25 mouse cellular contexts compared by ENCODE assay signal in the genomic region with DNA sequence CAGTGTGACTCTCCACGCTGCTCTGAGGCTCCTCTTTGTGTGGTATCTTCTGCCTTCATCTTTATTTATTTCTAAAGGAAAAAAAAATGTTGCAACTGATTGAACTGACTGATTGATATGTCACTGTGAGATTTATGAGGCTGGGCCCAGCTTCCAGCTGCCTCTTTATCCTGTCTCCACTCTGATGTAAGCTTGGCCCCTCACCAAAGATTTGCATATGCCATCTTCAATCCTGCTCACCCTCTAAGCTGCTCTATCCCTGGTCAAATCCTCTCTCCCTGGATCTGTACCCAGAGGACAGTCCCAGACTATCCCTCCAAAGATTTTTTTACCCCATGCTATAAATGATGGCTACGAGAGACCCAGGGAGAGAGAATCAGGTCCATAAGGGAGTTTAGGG.
DNase-seq lines count a peak whose midpoint lies in the region; ATAC-seq and TF ChIP-seq lines count a peak whose summit lies in the region.
"Had no signal": no experiment of that assay in that cellular context is flagged by ENCODE, and none has a peak within 500 bp of the region (broad histone marks: within the 10 kb centered on the region; RNA-seq: fewer than 3 reads in every experiment).

No protein-coding gene starts in this region.

- ATAC-seq in hindbrain, embryonic 11.5 days (ENCODE audit: low FRiP score) = no peak
- no peak for ATAC-seq in midbrain, postnatal 0 days (ENCODE audit: low FRiP score)
- ATAC-seq: CD4-positive, CD25-positive, alpha-beta regulatory T cell, adult 4 months; forebrain, embryonic 13.5 days; forebrain, embryonic 16.5 days; hindbrain, embryonic 16.5 days had no signal

- no peak overlapping the region for H3K4me2 ChIP-seq in hindbrain, embryonic 11.5 days (replicated peaks; ENCODE audit: low read depth, low read length)
- H3K4me2 ChIP-seq in midbrain, postnatal 0 days (ENCODE audit: low read depth, low read length, poor library complexity, severe bottlenecking) = no peak overlapping the region
- H3K4me2 ChIP-seq: forebrain, embryonic 13.5 days; heart, embryonic 12.5 days; heart, embryonic 15.5 days; hindbrain, embryonic 12.5 days had no signal

- no peaks in the 10 kb centered on the region for H3K36me3 ChIP-seq in hindbrain, embryonic 11.5 days (ENCODE audit: control insufficient read depth, insufficient read depth, low read length)
- H3K36me3 ChIP-seq in hindbrain, embryonic 10.5 days = no peaks in the 10 kb centered on the region
- H3K36me3 ChIP-seq in midbrain, postnatal 0 days (ENCODE audit: insufficient read depth, low read length) = no peaks in the 10 kb centered on the region
- no peaks in the 10 kb centered on the region for H3K36me3 ChIP-seq in midbrain, embryonic 10.5 days
- H3K36me3 ChIP-seq: forebrain, embryonic 10.5 days; heart, embryonic 12.5 days; heart, embryonic 15.5 days; hindbrain, embryonic 12.5 days had no signal

- no peaks in the 10 kb centered on the region for H3K27me3 ChIP-seq in hindbrain, embryonic 11.5 days (ENCODE audit: control insufficient read depth, insufficient read depth, low read length)
- no peaks in the 10 kb centered on the region for H3K27me3 ChIP-seq in hindbrain, embryonic 10.5 days (ENCODE audit: insufficient read depth, poor library complexity, severe bottlenecking)
- no peaks in the 10 kb centered on the region for H3K27me3 ChIP-seq in midbrain, postnatal 0 days (ENCODE audit: insufficient read depth, low read length)
- no peaks in the 10 kb centered on the region for H3K27me3 ChIP-seq in midbrain, embryonic 10.5 days (ENCODE audit: low read depth, poor library complexity, severe bottlenecking)
- H3K27me3 ChIP-seq: forebrain, embryonic 13.5 days; heart, embryonic 15.5 days; hindbrain, embryonic 12.5 days had no signal

- no peak overlapping the region for H3K27ac ChIP-seq in hindbrain, embryonic 11.5 days (ENCODE audit: low read depth, low read length)
- no peak overlapping the region for H3K27ac ChIP-seq in hindbrain, embryonic 10.5 days
- H3K27ac ChIP-seq in midbrain, postnatal 0 days (ENCODE audit: low read depth, low read length) = no peak overlapping the region
- H3K27ac ChIP-seq in midbrain, embryonic 10.5 days (replicated peaks) = no peak overlapping the region
- H3K27ac ChIP-seq: forebrain, embryonic 10.5 days; forebrain, embryonic 13.5 days; heart, embryonic 15.5 days; hindbrain, embryonic 12.5 days had no signal

- 71% methylated on average over 2 of the region's 2 CpGs for WGBS in hindbrain, embryonic 11.5 days
- WGBS in hindbrain, embryonic 10.5 days = 83% methylated on average over 2 of the region's 2 CpGs
- 66% methylated on average over 2 of the region's 2 CpGs for WGBS in lung, adult 2 months
- WGBS in midbrain, postnatal 0 days = 42% methylated on average over 2 of the region's 2 CpGs
- 75% methylated on average over 2 of the region's 2 CpGs for WGBS in midbrain, embryonic 10.5 days

- H3K9me3 ChIP-seq in hindbrain, embryonic 11.5 days (ENCODE audit: control insufficient read depth, low read length) = no peaks in the 10 kb centered on the region
- no peaks in the 10 kb centered on the region for H3K9me3 ChIP-seq in hindbrain, embryonic 10.5 days
- no peaks in the 10 kb centered on the region for H3K9me3 ChIP-seq in midbrain, postnatal 0 days (ENCODE audit: low read length)
- H3K9me3 ChIP-seq in midbrain, embryonic 10.5 days (replicated peaks) = no peaks in the 10 kb centered on the region
- H3K9me3 ChIP-seq: forebrain, embryonic 10.5 days; forebrain, embryonic 13.5 days; heart, embryonic 12.5 days; heart, embryonic 15.5 days; hindbrain, embryonic 12.5 days had no signal

- DNase-seq in hindbrain, embryonic 11.5 days (ENCODE audit: low spot score) = peak; percentile 4
- DNase-seq in hindbrain, embryonic 10.5 days (ENCODE audit: low spot score) = no peak
- peak; percentile 3 for DNase-seq in lung, postnatal 14 days
- no peak for DNase-seq in lung, adult 2 months
- DNase-seq in midbrain, postnatal 0 days (ENCODE audit: low spot score) = peak; percentile 48
- DNase-seq in midbrain, embryonic 10.5 days (ENCODE audit: low spot score) = no peak
- DNase-seq in retina, postnatal 7 days (ENCODE audit: low read depth, low spot score) = peak; percentile 49
- no peak for DNase-seq in ovary, postnatal 14 days (ENCODE audit: low spot score)
- DNase-seq: adrenal gland, adult 2 months; adrenal gland, postnatal 14 days; cerebellum, adult 11-12 months; cerebellum, adult 8-10 months; cerebellum, postnatal 14 days; gastrocnemius, postnatal 10 days; gastrocnemius, postnatal 36 days; heart, postnatal 10 days; heart, postnatal 36 days had no signal

- no peak overlapping the region for H3K4me3 ChIP-seq in hindbrain, embryonic 11.5 days (ENCODE audit: low read depth, low read length)
- no peak overlapping the region for H3K4me3 ChIP-seq in hindbrain, embryonic 10.5 days
- H3K4me3 ChIP-seq in lung, adult 2 months (replicated peaks; ENCODE audit: extremely low read depth, low read depth, low read length) = no peak overlapping the region
- H3K4me3 ChIP-seq in midbrain, postnatal 0 days (ENCODE audit: low read depth, low read length) = no peak overlapping the region
- H3K4me3 ChIP-seq in midbrain, embryonic 10.5 days = no peak overlapping the region
- H3K4me3 ChIP-seq: forebrain, embryonic 10.5 days; forebrain, embryonic 13.5 days; heart, embryonic 12.5 days; heart, embryonic 15.5 days; hindbrain, embryonic 12.5 days had no signal

- H3K4me1 ChIP-seq in hindbrain, embryonic 11.5 days (replicated peaks; ENCODE audit: control insufficient read depth, insufficient read depth, low read length) = no peaks in the 10 kb centered on the region
- 0 out of 2 replicates have a peak, but pooled peaks cover 4% of the 10 kb centered on the region for H3K4me1 ChIP-seq in hindbrain, embryonic 10.5 days (replicated peaks)
- H3K4me1 ChIP-seq in lung, adult 2 months (ENCODE audit: control insufficient read depth, insufficient read depth, low read length) = peaks cover 5% of the 10 kb centered on the region
- H3K4me1 ChIP-seq in midbrain, postnatal 0 days (ENCODE audit: insufficient read depth, low read length) = no peaks in the 10 kb centered on the region
- H3K4me1 ChIP-seq in midbrain, embryonic 10.5 days = no peaks in the 10 kb centered on the region
- H3K4me1 ChIP-seq: forebrain, embryonic 10.5 days; forebrain, embryonic 13.5 days; heart, embryonic 12.5 days; heart, embryonic 15.5 days; hindbrain, embryonic 12.5 days had no signal

- TF ChIP-seq POLR2A in lung, adult 2 months (IDR thresholded peaks at IDR 0.05; ENCODE audit: borderline replicate concordance, extremely low read depth, low read depth, low read length) = no peak

- no peak overlapping the region for H3K9ac ChIP-seq in hindbrain, embryonic 11.5 days (ENCODE audit: low read depth, low read length)
- H3K9ac ChIP-seq in midbrain, postnatal 0 days (replicated peaks; ENCODE audit: low read length, poor library complexity, severe bottlenecking) = no peak overlapping the region
- H3K9ac ChIP-seq: forebrain, embryonic 13.5 days; heart, embryonic 12.5 days; heart, embryonic 15.5 days; hindbrain, embryonic 12.5 days had no signal

- TF ChIP-seq CTCF in lung, adult 2 months (IDR thresholded peaks at IDR 0.05; ENCODE audit: insufficient read depth, low read length) = no peak
- TF ChIP-seq CTCF in midbrain, postnatal 0 days (IDR thresholded peaks at IDR 0.05) = no peak

Comparison
In these comparisons a context has a peak if more than half of its experiments do, and no peak if none do; other contexts are left out.
1. DNase-seq: peak in hindbrain, embryonic 11.5 days (single experiment), lung, postnatal 14 days (single experiment), midbrain, postnatal 0 days (single experiment) and retina, postnatal 7 days (single experiment); none in hindbrain, embryonic 10.5 days (single experiment), lung, adult 2 months (single experiment), midbrain, embryonic 10.5 days (single experiment) and ovary, postnatal 14 days (single experiment).